Mouse (Mus musculus) lung, postnatal 25 days (tissue): ENCODE data around the gene Fbxw21.
A peak's percentile ranks its signal among the peaks of the same experiment; 100 is the strongest.
"Not testable (repeated sequence)": the region's sequence is repeated elsewhere in the genome, so short reads cannot be mapped to it uniquely, and the experiment has no call there.

ENCODE experiments used
- DNase-seq: peaks from one replicate; pipeline ENCODE4 v3.0.0; 2022; ENCODE audit warnings: low spot score

The Fbxw21 gene

GRCm38 (mm10) chr9:109161941-109162340 lies at the start of gene Fbxw21:
Gene Fbxw21 (minus strand): TSS chr9:109162041.
- DNase-seq, result no peak

GRCm38 (mm10) chr9:109201347-109201746 lies 39.5 kb upstream of the Fbxw21 start:
- not testable (repeated sequence) for DNase-seq

- DNase-seq, result no peak
These were observed 38.5 kb upstream of the Fbxw21 start for GRCm38 (mm10) chr9:109200349-109200748.

GRCm38 (mm10) chr9:109199353-109199752 lies 37.5 kb upstream of the Fbxw21 start:
- no peak for DNase-seq

- DNase-seq, result not testable (repeated sequence)
These were observed 34.0 kb upstream of the Fbxw21 start, which contains the start of gene Fbxw13 for GRCm38 (mm10) chr9:109195875-109196274. Gene Fbxw13 (minus strand): TSS chr9:109195975.

- no peak for DNase-seq
These were observed 15.4 kb upstream of the Fbxw21 start for GRCm38 (mm10) chr9:109177208-109177607.

DNA sequence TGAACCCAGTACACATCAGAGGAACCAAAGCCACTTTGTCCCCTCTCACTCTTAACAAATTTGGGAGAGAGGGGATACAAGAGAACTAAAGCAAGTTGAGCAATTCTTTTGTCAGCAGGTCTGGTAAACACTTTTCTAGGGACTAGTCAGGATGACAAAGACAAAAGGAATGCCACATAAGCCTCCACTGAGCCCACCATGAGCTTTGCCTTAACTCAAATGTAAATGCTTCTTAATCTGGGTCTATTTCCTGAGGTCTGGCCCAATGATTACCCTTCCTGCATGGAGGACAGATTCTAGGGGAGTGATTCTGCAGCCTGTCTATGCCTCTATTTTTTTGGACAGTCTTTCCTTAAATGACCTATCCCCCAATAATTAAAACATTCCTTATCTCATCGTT lies 14.5 kb upstream of the Fbxw21 start:
- DNase-seq, result no peak

DNA sequence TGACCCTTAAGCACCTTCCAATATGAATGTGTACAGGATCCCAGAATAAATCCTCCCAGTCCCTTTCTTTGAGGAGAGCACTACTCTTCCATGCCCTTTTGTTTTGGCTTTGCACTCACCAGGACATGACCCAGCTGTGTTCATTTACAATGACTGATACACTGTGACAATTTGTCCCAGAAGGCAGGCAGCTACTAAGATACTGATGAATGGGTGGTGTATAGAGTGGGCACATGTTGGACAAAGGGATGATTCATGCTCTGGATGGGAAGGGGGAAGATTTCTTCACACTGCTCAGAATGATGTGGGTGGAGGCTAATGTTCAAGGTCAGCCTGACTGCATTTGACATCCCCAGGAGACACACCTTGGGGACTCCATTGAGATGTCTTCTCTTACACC lies 5.5 kb upstream of the Fbxw21 start:
- no peak for DNase-seq

DNA sequence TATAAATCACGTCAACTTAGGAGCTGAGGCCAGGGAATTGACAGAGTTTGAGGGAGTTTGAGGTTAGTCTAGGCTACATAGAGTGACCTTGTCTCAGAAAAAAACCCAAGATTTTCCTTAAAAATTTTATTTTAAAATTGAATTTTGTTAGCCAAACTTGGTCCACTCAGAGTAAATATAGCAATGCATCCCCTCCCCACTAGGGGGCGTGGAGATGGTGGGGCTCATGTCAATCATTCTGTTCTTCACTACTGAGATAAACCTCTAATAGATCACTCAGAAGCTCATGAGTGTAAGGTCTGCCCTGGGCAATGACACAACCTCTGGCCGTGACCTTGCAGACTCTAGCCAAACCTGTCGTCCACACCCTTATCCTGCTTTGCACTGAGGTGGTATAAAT lies 21.4 kb downstream of the Fbxw21 start:
- not testable (repeated sequence) for DNase-seq

DNA sequence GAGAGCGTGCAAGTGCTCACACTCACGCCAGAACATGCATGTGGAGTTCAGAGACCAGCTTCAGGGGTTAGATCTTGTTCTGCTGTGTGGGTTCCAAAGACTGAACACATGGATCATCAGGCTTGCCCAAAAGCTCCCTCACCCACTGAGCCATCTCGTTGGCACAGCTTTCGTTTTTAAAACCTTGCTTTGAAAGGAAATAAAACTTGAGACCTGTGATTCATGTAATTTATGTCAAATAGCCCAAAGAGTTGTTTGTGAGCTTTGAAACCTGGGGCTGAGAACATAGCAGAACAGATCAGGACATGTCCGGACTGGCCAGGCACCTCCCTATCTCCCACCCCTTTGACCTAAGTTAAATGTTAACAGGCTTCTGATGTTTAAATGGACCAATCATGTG lies 31.8 kb downstream of the Fbxw21 start:
- no peak for DNase-seq

GRCm38 (mm10) chr9:109128211-109128610 lies 33.6 kb downstream of the Fbxw21 start:
- DNase-seq, result no peak

- DNase-seq, result no peak
These were observed 34.8 kb downstream of the Fbxw21 start for GRCm38 (mm10) chr9:109127076-109127475.

DNA sequence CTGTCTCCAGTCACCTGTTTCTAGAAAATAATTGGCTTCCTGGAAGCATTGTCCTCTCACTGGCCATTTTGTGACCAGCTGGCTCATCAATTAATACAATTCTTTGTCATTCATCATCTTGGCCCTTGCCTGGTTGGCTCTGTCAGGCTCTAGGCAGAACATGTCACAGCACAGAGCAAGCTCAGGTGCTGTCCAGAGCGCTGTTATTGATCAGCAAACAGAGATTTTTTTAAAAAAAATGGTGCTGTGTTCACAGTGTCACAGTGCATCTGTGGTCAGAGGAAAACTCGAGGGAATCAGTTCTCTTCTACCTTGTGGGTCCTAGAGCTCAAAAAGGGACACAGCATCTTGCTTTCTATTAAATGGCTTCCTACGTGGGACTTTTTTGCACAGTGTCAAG lies 36.4 kb downstream of the Fbxw21 start:
- no peak for DNase-seq

GRCm38 (mm10) chr9:109125043-109125442 lies 36.8 kb downstream of the Fbxw21 start:
- DNase-seq, result no peak

DNA sequence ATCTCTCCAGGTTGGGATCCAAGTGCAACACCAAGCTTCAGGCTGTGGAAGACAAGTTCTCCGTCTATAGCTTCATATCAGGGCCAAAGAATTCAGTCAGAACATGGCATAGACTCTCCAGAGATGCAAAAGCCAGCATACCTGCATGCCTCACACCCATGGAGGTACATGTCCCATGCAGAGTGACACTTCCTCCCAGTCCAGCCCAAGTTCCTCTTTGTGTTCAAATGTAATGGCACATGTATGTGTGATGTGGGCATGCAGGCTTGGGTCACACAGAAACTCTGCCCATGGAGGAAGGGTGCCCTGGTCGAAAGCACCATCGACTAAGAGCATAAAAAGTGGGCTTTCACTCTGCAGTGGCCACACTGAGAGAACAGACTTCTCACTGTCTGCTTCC lies 37.7 kb downstream of the Fbxw21 start:
- DNase-seq, result no peak

- no peak for DNase-seq
These were observed 38.6 kb downstream of the Fbxw21 start for GRCm38 (mm10) chr9:109123266-109123665.

- DNase-seq, result peak; percentile 48
These were observed 39.2 kb downstream of the Fbxw21 start for GRCm38 (mm10) chr9:109122553-109123085.

DNA sequence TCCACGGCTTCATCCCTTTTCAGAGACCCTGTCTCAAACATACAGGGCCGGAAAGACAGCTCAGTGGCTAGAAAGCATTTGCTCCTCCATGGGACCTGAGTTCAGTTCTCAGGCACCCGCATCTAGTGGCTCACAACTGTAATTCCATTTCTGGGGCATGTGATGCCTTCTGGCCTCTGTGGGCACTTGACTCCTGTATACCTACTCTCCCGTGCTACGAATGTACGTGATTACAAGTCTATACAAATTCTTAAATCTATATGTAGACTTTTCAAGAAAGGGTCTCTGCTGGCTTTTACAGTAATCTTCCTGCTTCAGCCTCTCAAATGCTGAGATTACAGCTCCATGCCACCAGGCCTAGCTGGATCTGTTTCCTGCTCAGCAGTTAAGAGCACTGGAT lies 40.9 kb downstream of the Fbxw21 start:
- no peak for DNase-seq

GRCm38 (mm10) chr9:109119571-109119970 lies 42.3 kb downstream of the Fbxw21 start:
- DNase-seq, result no peak

- DNase-seq, result peak; percentile 66
These were observed 43.7 kb downstream of the Fbxw21 start for GRCm38 (mm10) chr9:109118106-109118505.

GRCm38 (mm10) chr9:109116205-109116604 lies 45.6 kb downstream of the Fbxw21 start:
- no peak for DNase-seq

DNA sequence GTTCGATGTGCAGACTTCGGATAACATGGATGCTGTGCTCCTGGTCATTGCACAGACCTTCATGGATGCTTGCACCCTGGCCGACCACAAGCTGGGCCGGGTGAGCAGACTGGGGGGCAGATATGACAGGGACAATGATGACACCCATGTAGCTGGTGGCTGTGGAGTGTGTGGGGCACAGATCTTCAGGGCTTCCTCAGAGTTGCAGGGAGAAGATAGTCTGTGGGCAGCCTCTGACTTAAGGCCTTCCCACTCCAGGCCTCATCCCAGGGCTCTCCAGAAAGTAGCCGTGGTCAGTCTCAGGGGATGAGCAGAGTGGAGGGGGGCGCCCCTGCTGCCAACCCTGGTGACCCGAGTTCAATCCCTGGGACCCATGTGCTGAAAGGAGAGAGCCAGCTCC lies 47.0 kb downstream of the Fbxw21 start:
- DNase-seq, result no peak

DNA sequence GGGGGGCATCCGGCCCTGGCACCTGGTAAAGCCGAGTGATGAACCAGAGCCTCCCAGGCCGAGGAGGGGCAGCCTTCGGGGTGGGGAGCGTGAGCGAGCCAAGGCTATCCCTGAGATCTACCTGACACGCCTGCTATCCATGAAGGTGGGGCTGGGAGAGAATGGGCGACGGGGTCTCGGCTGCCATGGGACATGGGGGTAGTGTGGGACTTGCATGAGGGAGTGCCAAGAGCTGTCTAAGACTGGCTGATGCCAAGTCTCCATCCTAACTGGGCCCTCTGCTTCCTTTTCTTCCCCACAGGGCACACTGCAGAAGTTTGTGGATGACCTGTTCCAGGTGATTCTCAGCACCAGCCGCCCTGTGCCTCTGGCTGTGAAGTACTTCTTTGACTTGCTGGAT lies 47.6 kb downstream of the Fbxw21 start:
- no peak for DNase-seq

DNA sequence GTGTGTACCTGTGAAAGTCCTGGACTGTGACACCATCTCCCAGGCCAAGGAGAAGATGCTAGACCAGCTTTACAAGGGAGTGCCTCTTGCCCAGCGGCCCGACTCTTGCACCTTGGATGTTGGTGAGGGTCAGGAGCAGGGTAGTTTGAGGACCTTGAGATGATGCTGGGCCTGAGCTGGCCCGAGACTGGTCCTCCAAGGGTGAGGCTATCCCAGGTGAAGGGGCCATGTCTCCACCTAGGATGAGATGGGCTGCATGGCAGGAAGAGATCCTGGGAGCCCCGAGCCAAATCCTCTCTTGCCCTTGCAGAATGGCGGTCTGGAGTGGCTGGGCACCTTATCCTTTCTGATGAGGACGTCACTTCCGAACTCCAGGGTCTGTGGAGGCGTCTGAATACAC lies 48.5 kb downstream of the Fbxw21 start:
- no peak for DNase-seq

GRCm38 (mm10) chr9:109111591-109111990 lies 50.2 kb downstream of the Fbxw21 start:
- no peak for DNase-seq
